Mouse (Mus musculus): Measurements from ENCODE around the gene Arpp21.

GRCm38 (mm10) chr9:112233378-112233777, 2.4 kb downstream of the Arpp21 start:
- TF ChIP-seq GATA1 (IDR thresholded peaks at IDR 0.05; ENCODE audit: borderline replicate concordance, low read length) (no peak), FLI1 (IDR thresholded peaks at IDR 0.05; ENCODE audit: low read length) (no peak)
